Mouse (Mus musculus): ENCODE data around the gene Fam19a2.

DNA sequence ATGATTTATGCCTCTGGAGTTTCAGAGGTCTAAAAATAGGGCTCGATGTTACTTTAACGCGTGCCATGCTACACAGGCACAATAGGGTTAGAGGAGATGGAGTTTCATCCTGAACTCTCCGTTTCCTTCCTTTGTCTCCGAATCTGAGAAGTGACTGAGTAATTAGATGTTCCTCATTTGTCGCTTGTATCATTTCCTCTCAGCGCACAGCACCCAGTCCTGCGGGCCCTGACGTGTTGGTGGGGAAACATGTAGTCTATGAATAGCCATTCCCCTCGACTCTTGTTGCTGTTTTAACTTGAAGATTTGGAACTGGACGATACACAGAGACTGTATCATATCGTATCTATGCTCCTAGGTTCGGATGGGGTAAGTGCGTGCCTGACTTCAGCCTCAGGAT, 96.7 kb downstream of the Fam19a2 start:
- TF ChIP-seq CTCF (IDR thresholded peaks at IDR 0.05; ENCODE audit: extremely low read depth, insufficient read length, insufficient replicate concordance, low read depth, low read length), result no peak
- no peak for TF ChIP-seq POLR2A (IDR thresholded peaks at IDR 0.05; ENCODE audit: low read depth, low read length)

Data from small intestine, adult 2 months (tissue).